Mouse (Mus musculus): Measurements from ENCODE around the gene Lgr5. TPM values are rescaled to one million over a fixed set of nuclear protein-coding genes. Genes with fewer than 3 reads are reported as not detected.

The Lgr5 gene
- polyA plus RNA-seq, 1 experiment from 2014 or later = 7.4 TPM

GRCm38 (mm10) chr10:115593651-115594050, 6.1 kb upstream of the Lgr5 start:
- 91% methylated on average over 6 of the region's 6 CpGs for WGBS

GRCm38 (mm10) chr10:115593221-115593620, 5.6 kb upstream of the Lgr5 start:
- Histone ChIP-seq H3K4me3 (ENCODE audit: low read depth, low read length) (no peak overlapping the region), H3K9me3 (ENCODE audit: control insufficient read depth, low read length) (no peaks in the 10 kb centered on the region), H3K27ac (ENCODE audit: low read depth, low read length) (no peak overlapping the region), H3K4me2 (ENCODE audit: low read depth) (no peak overlapping the region), H3K4me1 (ENCODE audit: control insufficient read depth, insufficient read depth, low read length) (no peaks in the 10 kb centered on the region), H3K9ac (ENCODE audit: low read length) (no peak overlapping the region), H3K36me3 (ENCODE audit: control insufficient read depth, insufficient read depth, low read length) (no peaks in the 10 kb centered on the region), H3K27me3 (ENCODE audit: control insufficient read depth, insufficient read depth, low read length) (peaks cover 2% of the 10 kb centered on the region; the same call in 1 of the 2 replicates)
- peak; percentile 21 for DNase-seq (ENCODE audit: low spot score)
- ATAC-seq (ENCODE audit: insufficient read depth, low FRiP score, low TSS enrichment) = no peak
- 68% methylated on average over 11 of the region's 11 CpGs for WGBS

More at GRCm38 (mm10) chr10:115593651-115594050, 6.1 kb upstream of the Lgr5 start:
- no peaks in the 10 kb centered on the region for H3K4me1 ChIP-seq (ENCODE audit: control insufficient read depth, insufficient read depth, low read length)
- H3K9ac ChIP-seq (ENCODE audit: low read length) = no peak overlapping the region
- H3K4me2 ChIP-seq (ENCODE audit: low read depth) = no peak overlapping the region
- H3K27me3 ChIP-seq (ENCODE audit: control insufficient read depth, insufficient read depth, low read length) = no peaks in the 10 kb centered on the region
- no peak for DNase-seq (ENCODE audit: low spot score)
- H3K27ac ChIP-seq (ENCODE audit: low read depth, low read length) = no peak overlapping the region
- no peaks in the 10 kb centered on the region for H3K9me3 ChIP-seq (ENCODE audit: control insufficient read depth, low read length)
- no peaks in the 10 kb centered on the region for H3K36me3 ChIP-seq (ENCODE audit: control insufficient read depth, insufficient read depth, low read length)
- H3K4me3 ChIP-seq (ENCODE audit: low read depth, low read length) = no peak overlapping the region
- ATAC-seq (ENCODE audit: insufficient read depth, low FRiP score, low TSS enrichment) = no peak

- Histone ChIP-seq H3K9ac (ENCODE audit: low read length) (peak overlapping the region; percentile 57), H3K27me3 (ENCODE audit: control insufficient read depth, insufficient read depth, low read length) (peaks cover 23% of the 10 kb centered on the region), H3K36me3 (ENCODE audit: control insufficient read depth, insufficient read depth, low read length) (no peaks in the 10 kb centered on the region), H3K4me3 (ENCODE audit: low read depth, low read length) (peak overlapping the region; percentile 45), H3K27ac (ENCODE audit: low read depth, low read length) (no peak overlapping the region), H3K4me1 (ENCODE audit: control insufficient read depth, insufficient read depth, low read length) (peaks cover 8% of the 10 kb centered on the region), H3K4me2 (ENCODE audit: low read depth) (peak overlapping the region; percentile 100), H3K9me3 (ENCODE audit: control insufficient read depth, low read length) (no peaks in the 10 kb centered on the region)
- ATAC-seq (ENCODE audit: insufficient read depth, low FRiP score, low TSS enrichment) (no peak), DNase-seq (ENCODE audit: low spot score) (no peak)
- 3% methylated on average over 7 of the region's 7 CpGs for WGBS
Observed at GRCm38 (mm10) chr10:115587979-115588378, 399 bp upstream of the Lgr5 start.

GRCm38 (mm10) chr10:115586246-115587231, 1.0 kb downstream of the Lgr5 start:
- H3K4me3 ChIP-seq (ENCODE audit: low read depth, low read length) = peak overlapping the region; percentile 45
- no peak overlapping the region for H3K27ac ChIP-seq (ENCODE audit: low read depth, low read length)
- under 1% methylated on average over 41 of the region's 41 CpGs for WGBS
- ATAC-seq (ENCODE audit: insufficient read depth, low FRiP score, low TSS enrichment) (peak; percentile 75), DNase-seq (ENCODE audit: low spot score) (peak; percentile 63)
- H3K4me2 ChIP-seq (ENCODE audit: low read depth) = peak overlapping the region; percentile 100
- peaks cover 23% of the 10 kb centered on the region for H3K27me3 ChIP-seq (ENCODE audit: control insufficient read depth, insufficient read depth, low read length)
- no peaks in the 10 kb centered on the region for H3K36me3 ChIP-seq (ENCODE audit: control insufficient read depth, insufficient read depth, low read length)
- H3K9me3 ChIP-seq (ENCODE audit: control insufficient read depth, low read length) = no peaks in the 10 kb centered on the region
- H3K4me1 ChIP-seq (ENCODE audit: control insufficient read depth, insufficient read depth, low read length) = peaks cover 8% of the 10 kb centered on the region
- H3K9ac ChIP-seq (ENCODE audit: low read length) = peak overlapping the region; percentile 57

- no peak overlapping the region for H3K27ac ChIP-seq (ENCODE audit: low read depth, low read length)
- H3K9ac ChIP-seq (ENCODE audit: low read length) = peak overlapping the region; percentile 57
- peaks cover 24% of the 10 kb centered on the region for H3K27me3 ChIP-seq (ENCODE audit: control insufficient read depth, insufficient read depth, low read length)
- H3K4me3 ChIP-seq (ENCODE audit: low read depth, low read length) = peak overlapping the region; percentile 45
- no peak for ATAC-seq (ENCODE audit: insufficient read depth, low FRiP score, low TSS enrichment)
- DNase-seq (ENCODE audit: low spot score) = peak; percentile 21
- H3K9me3 ChIP-seq (ENCODE audit: control insufficient read depth, low read length) = no peaks in the 10 kb centered on the region
- H3K4me2 ChIP-seq (ENCODE audit: low read depth) = peak overlapping the region; percentile 100
- no peaks in the 10 kb centered on the region for H3K36me3 ChIP-seq (ENCODE audit: control insufficient read depth, insufficient read depth, low read length)
- peaks cover 8% of the 10 kb centered on the region for H3K4me1 ChIP-seq (ENCODE audit: control insufficient read depth, insufficient read depth, low read length)
- WGBS = 2% methylated on average over 21 of the region's 21 CpGs
Observed at GRCm38 (mm10) chr10:115585491-115586245, 1.9 kb downstream of the Lgr5 start.

GRCm38 (mm10) chr10:115584656-115585055, 2.9 kb downstream of the Lgr5 start:
- H3K4me3 ChIP-seq (ENCODE audit: low read depth, low read length) = no peak overlapping the region
- no peak overlapping the region for H3K9ac ChIP-seq (ENCODE audit: low read length)
- H3K36me3 ChIP-seq (ENCODE audit: control insufficient read depth, insufficient read depth, low read length) = no peaks in the 10 kb centered on the region
- no peak overlapping the region for H3K4me2 ChIP-seq (ENCODE audit: low read depth)
- DNase-seq (ENCODE audit: low spot score) (peak; percentile 31), ATAC-seq (ENCODE audit: insufficient read depth, low FRiP score, low TSS enrichment) (no peak)
- H3K27me3 ChIP-seq (ENCODE audit: control insufficient read depth, insufficient read depth, low read length) = peaks cover 25% of the 10 kb centered on the region
- 19% methylated on average over 13 of the region's 14 CpGs for WGBS
- peaks cover 11% of the 10 kb centered on the region for H3K4me1 ChIP-seq (ENCODE audit: control insufficient read depth, insufficient read depth, low read length)
- H3K27ac ChIP-seq (ENCODE audit: low read depth, low read length) = no peak overlapping the region
- no peaks in the 10 kb centered on the region for H3K9me3 ChIP-seq (ENCODE audit: control insufficient read depth, low read length)

- H3K9ac ChIP-seq (ENCODE audit: low read length) = no peak overlapping the region
- no peak overlapping the region for H3K4me2 ChIP-seq (ENCODE audit: low read depth)
- ATAC-seq (ENCODE audit: insufficient read depth, low FRiP score, low TSS enrichment) = no peak
- H3K36me3 ChIP-seq (ENCODE audit: control insufficient read depth, insufficient read depth, low read length) = no peaks in the 10 kb centered on the region
- WGBS = 89% methylated on average over 3 of the region's 3 CpGs
- H3K4me1 ChIP-seq (ENCODE audit: control insufficient read depth, insufficient read depth, low read length) = peaks cover 12% of the 10 kb centered on the region
- DNase-seq (ENCODE audit: low spot score) = no peak
- no peak overlapping the region for H3K27ac ChIP-seq (ENCODE audit: low read depth, low read length)
- no peak overlapping the region for H3K4me3 ChIP-seq (ENCODE audit: low read depth, low read length)
- H3K27me3 ChIP-seq (ENCODE audit: control insufficient read depth, insufficient read depth, low read length) = peaks cover 22% of the 10 kb centered on the region
- H3K9me3 ChIP-seq (ENCODE audit: control insufficient read depth, low read length) = no peaks in the 10 kb centered on the region
Observed at GRCm38 (mm10) chr10:115583071-115583470, 4.5 kb downstream of the Lgr5 start.

GRCm38 (mm10) chr10:115581971-115582370, 5.6 kb downstream of the Lgr5 start:
- peaks cover 12% of the 10 kb centered on the region for H3K4me1 ChIP-seq (ENCODE audit: control insufficient read depth, insufficient read depth, low read length)
- no peak for ATAC-seq (ENCODE audit: insufficient read depth, low FRiP score, low TSS enrichment)

More at GRCm38 (mm10) chr10:115581971-115582370, 5.6 kb downstream of the Lgr5 start:
- H3K9me3 ChIP-seq (ENCODE audit: control insufficient read depth, low read length) = no peaks in the 10 kb centered on the region
- no peak for DNase-seq (ENCODE audit: low spot score)
- no peak overlapping the region for H3K4me3 ChIP-seq (ENCODE audit: low read depth, low read length)
- H3K36me3 ChIP-seq (ENCODE audit: control insufficient read depth, insufficient read depth, low read length) = no peaks in the 10 kb centered on the region
- H3K27ac ChIP-seq (ENCODE audit: low read depth, low read length) = no peak overlapping the region
- no peak overlapping the region for H3K9ac ChIP-seq (ENCODE audit: low read length)
- WGBS = 86% methylated on average over 9 of the region's 9 CpGs
- no peak overlapping the region for H3K4me2 ChIP-seq (ENCODE audit: low read depth)
- peaks cover 20% of the 10 kb centered on the region for H3K27me3 ChIP-seq (ENCODE audit: control insufficient read depth, insufficient read depth, low read length)

All from neural tube, embryonic 11.5 days (tissue).